Mouse (Mus musculus) liver, embryonic 14.5 days (tissue): Measurements from ENCODE around the gene Esrrg.

Source experiments
- CTCF ChIP-seq: IDR thresholded peaks from 2 replicates; pipeline ENCODE4 v1.5.1; 2016; ENCODE audit warnings: antibody characterized with exemption, low read depth, control low read depth
- EP300 ChIP-seq: IDR thresholded peaks from 2 replicates; pipeline ENCODE4 v1.6.1; 2016; ENCODE audit warnings: antibody characterized with exemption, low read depth

- TF ChIP-seq CTCF (no peak), EP300 (no peak)
These were observed 630.0 kb downstream of the Esrrg start for GRCm38 (mm10) chr1:188238636-188239035.
